Mouse (Mus musculus) kidney, adult 18-20 months (tissue): ENCODE data around the gene Maml3.

Experiments used
- DNase-seq: peaks from one replicate; pipeline ENCODE4 v3.0.0; 2021

Maml3 gene

DNA sequence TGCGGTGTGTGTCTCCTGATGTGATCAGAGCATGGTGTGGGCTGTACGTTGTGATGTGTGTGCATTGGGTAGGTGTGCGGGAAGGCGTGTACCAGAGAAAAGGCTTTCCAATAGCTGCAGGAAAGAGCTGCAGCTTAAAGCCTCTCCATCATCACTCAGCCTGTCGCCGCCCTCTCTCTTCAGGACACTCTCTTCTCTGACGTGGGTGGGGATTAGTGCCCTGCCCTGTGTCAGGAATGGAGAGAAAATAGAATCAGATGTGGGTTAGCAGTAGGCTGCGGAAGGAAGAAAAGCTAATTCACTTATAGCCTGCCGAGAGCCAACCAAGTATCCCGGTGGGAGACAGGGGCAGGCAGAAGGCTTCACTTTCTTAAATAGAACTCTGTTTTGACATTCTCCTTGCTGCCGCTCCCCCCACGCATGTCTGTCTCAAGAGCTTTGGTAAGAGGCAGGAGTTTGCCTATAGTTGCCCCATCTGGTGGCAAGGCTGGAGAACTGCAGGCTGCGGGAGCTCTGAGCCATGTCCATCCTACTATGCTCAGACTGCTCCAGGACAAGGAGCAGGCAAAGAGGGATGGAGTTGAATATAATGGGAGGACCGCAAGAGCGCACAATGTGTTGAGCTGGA, 456.7 kb downstream of the Maml3 start:
- DNase-seq, result peak; percentile 71

DNA sequence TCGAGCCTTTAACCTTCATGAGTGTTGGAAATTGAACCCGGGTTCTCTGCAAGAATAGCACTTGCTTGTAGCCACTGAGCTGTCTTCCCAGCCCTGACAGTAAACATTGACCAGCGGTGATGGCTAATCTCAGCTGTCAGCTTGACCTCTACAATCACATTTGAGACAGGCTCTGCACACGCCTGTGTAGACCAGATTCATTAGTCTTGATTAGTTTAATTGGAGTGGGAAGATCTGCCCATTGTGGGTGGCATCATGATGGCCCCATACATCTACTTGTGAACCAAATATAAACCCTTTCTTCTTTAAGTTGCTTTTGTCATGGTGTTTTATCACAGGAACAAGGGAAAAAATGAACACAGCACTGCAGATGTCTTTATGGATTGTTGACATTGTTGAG, 457.5 kb downstream of the Maml3 start:
- DNase-seq, result no peak

DNA sequence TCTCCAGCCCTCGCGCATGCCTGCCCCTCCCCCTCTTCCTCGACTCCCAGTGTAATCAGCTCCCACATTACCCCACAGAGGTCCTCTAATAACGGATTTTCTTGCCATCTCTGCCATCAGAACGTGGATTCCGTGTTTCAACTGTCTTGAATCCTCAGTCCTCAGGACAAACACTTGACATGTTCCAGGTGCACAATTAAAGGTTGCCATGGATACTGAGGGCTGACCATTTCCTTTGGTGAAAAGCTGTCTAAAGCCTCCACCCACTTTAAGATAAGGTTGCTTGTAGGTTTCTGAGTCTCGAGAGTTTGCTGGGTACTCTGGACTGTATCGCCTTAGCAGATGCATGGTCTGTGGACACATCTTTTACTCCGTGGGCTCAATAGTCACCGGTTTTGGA, 458.6 kb downstream of the Maml3 start:
- no peak for DNase-seq

DNA sequence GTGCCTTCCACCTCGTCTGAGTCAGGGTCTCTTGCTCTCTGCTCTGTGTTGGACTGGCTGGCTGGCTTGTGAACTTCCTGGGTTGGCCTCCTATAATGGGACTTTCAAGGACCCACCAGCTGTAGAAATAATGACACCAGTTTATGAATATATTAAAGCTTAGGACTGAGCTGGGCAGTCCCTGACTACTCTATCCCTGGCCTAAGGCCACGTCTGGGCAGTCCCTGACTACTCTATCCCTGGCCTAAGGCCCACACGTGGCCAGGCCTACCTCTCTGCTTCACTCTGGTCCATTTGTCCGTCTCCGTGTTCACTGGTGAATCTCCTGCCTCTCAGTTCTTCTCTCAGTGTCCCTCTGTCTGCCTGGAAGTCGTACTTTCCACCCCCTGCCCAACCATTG, 459.4 kb downstream of the Maml3 start:
- DNase-seq, result no peak

DNA sequence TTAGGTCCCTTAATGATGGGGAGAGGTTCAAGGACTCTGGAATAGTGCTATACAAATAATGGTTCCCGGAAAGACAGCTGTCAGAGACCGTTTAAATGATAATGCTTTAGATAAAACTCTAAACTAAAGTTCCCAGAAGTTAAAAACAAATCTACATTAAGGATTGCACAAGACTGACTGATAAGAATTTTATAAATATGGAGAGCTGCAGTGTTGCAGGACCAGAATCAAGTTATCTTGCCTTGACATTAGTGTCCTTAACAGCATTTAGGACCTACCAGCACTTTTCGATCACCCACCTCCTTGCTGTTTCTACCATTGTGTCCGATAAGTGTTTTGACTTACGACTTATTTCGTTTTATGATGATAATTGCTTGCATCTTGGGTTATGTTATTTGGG, 466.6 kb downstream of the Maml3 start:
- DNase-seq, result no peak

DNA sequence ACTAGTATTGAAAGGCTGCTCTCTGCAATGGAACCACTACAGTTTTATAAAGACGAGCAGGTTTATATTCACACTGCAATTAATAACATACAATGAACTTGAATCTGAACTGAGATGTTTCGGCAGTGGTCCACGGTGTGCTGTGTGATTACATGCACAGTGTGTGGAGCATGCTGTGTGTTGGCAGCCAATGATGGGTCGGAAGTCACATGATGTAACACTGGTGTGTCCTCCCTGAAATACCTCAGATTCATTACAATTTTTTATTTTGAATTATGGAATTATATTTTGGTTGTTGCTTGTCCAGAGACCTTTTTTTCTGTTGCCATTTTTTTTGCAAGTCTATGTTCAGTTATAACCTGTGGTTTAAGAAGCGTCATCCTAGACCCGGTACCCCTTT, 467.6 kb downstream of the Maml3 start:
- DNase-seq, result no peak

DNA sequence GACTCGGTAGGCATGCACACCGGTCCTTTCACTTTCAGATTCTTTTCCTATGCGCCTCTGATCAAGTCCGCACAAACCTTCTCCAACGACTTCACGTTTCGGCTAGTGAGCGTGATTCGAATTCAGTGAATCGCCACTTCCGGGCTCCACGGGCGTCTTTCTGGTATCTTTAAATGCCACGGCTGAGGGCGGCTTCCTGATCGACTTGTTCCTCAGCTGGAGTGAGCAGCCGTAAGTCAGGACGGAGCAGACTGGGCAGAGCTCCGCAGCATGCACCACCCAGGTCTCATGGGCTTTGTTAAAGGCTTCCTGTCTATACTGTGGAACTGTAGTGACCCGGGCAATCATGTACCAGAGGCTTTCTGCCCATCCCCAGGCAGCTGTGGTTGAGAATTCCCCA, 468.2 kb downstream of the Maml3 start:
- DNase-seq, result peak; percentile 17

DNA sequence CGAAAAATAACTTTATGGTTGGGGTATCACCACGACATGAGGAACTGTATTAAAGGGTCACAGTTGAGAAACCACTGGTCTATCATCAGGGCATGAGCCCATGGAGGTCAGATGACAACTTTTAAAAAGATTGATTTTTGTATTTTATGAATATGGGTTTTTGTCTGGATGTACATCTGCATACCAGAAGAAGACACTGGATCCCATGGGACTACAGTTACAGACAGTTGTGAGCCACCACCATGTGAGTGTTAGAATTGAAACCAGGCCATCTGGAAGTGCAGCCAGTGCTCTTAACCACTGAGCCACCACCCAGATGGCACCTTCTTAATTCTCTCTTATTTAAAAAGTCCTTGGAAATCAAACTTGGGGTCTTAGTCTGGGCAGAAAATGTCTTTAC, 468.9 kb downstream of the Maml3 start:
- no peak for DNase-seq
